Mouse (Mus musculus) cerebellum, adult 2 months (tissue): ENCODE data around the gene Rab29. TPM values are rescaled to one million over a fixed set of nuclear protein-coding genes. Genes with fewer than 3 reads are reported as not detected.
"Not testable (repeated sequence)": the region's sequence is repeated elsewhere in the genome, so short reads cannot be mapped to it uniquely, and the experiment has no call there.

ENCODE experiments used
- DNase-seq, 2 experiments: peaks; one replicate each; pipeline ENCODE4 v3.0.0; 2021
- H3K27ac ChIP-seq: fragments of 200-500 bp; 2 replicates; pipeline ENCODE4 v1.5.1; 2012; ENCODE audit warnings: low read length, control low read depth, inconsistent platforms; ENCODE audit not compliant: insufficient read depth
- H3K27me3 ChIP-seq: fragments of 200-500 bp; 2 replicates; pipeline ENCODE4 v1.6.1; 2012; ENCODE audit warnings: inconsistent platforms, mild to moderate bottlenecking, low read length, moderate library complexity; ENCODE audit not compliant: control insufficient read depth, insufficient read depth
- H3K4me1 ChIP-seq: fragments of 200-500 bp; 2 replicates; pipeline ENCODE4 v1.6.1; 2011; ENCODE audit warnings: low read length; ENCODE audit not compliant: control insufficient read depth, insufficient read depth
- H3K4me3 ChIP-seq: fragments of 200-500 bp; replicated peaks from 2 replicates; pipeline ENCODE3; 2011; ENCODE audit warnings: mild to moderate bottlenecking, low read depth, low read length, control low read depth; ENCODE audit not compliant: insufficient read depth
- CTCF ChIP-seq: fragments of 200-500 bp; IDR thresholded peaks from 2 replicates; pipeline ENCODE4 v1.5.1; 2011; ENCODE audit warnings: low read depth, mild to moderate bottlenecking, control low read depth, low read length, moderate library complexity, borderline replicate concordance; ENCODE audit not compliant: insufficient read depth
- POLR2A ChIP-seq: fragments of 200-500 bp; IDR thresholded peaks from 2 replicates; pipeline ENCODE4 v1.6.1; 2011; ENCODE audit warnings: low read length, control low read depth, borderline replicate concordance; ENCODE audit not compliant: insufficient read depth
- WGBS: fragments of 180-500 bp; shearing (Covaris S2); methylation state at CpG from one replicate; pipeline ENCODE4 v1.1.7; 2018; 5-methylcytosine and 5-hydroxymethylcytosine counted together
- polyA plus RNA-seq: library from polyadenylated mRNA; depleted of rRNA; stranded (reverse); fragments of >200 nt; gene quantifications from 2 replicates; pipeline ENCODE4 v1.2.3, GENCODE M21; 2012; rRNA removed

The Rab29 gene
- polyA plus RNA-seq, result 11.9 and 13.3 TPM in 2 replicates

GRCm38 (mm10) chr1:131867093-131867945 lies at the start of gene Rab29:
TSS of gene Rab29 (plus strand) at chr1:131867224.
- no peak within 1 kb of the TSS for H3K27ac ChIP-seq
- H3K4me3 ChIP-seq, result peak within 1 kb of the TSS; percentile 89
- TF ChIP-seq POLR2A (no peak), CTCF (peak; percentile 83)
- DNase-seq, result peak; percentile 83 to 84
- H3K4me1 ChIP-seq, result no peaks in the 10 kb centered on the region
- 1% methylated on average over 46 of the region's 46 CpGs for WGBS
- no peaks in the 10 kb centered on the region for H3K27me3 ChIP-seq

- not testable (repeated sequence) for H3K4me1 ChIP-seq, H3K27me3 ChIP-seq, DNase-seq, H3K27ac ChIP-seq, H3K4me3 ChIP-seq
- WGBS, result 58% methylated on average over 9 of the region's 9 CpGs
Observed at GRCm38 (mm10) chr1:131820353-131820752, 46.7 kb upstream of the Rab29 start.

- Histone ChIP-seq H3K27ac (no peak overlapping the region), H3K27me3 (no peaks in the 10 kb centered on the region), H3K4me1 (no peaks in the 10 kb centered on the region), H3K4me3 (no peak overlapping the region)
- DNase-seq, result no peak
- no peak for TF ChIP-seq CTCF
- no peak for TF ChIP-seq POLR2A
- 40% methylated on average over 10 of the region's 10 CpGs for WGBS
Observed at GRCm38 (mm10) chr1:131820887-131821328, 46.1 kb upstream of the Rab29 start.

GRCm38 (mm10) chr1:131822292-131822691 lies 44.7 kb upstream of the Rab29 start:
- H3K27me3 ChIP-seq, result no peaks in the 10 kb centered on the region
- DNase-seq, result no peak
- peaks cover 4% of the 10 kb centered on the region; the same call in 1 of the 2 replicates for H3K4me1 ChIP-seq
- no peak overlapping the region for H3K4me3 ChIP-seq
- 67% methylated on average over 8 of the region's 8 CpGs for WGBS
- H3K27ac ChIP-seq, result no peak overlapping the region
- TF ChIP-seq CTCF (no peak), POLR2A (no peak)

- Histone ChIP-seq H3K27ac (no peak overlapping the region), H3K4me1 (peaks cover 4% of the 10 kb centered on the region; the same call in 1 of the 2 replicates), H3K27me3 (no peaks in the 10 kb centered on the region), H3K4me3 (no peak overlapping the region)
- DNase-seq, result no peak
- WGBS, result 93% methylated on average over 1 of the region's 1 CpGs
- TF ChIP-seq POLR2A, result no peak
- TF ChIP-seq CTCF, result no peak
Observed at GRCm38 (mm10) chr1:131822856-131823492, 44.0 kb upstream of the Rab29 start.

GRCm38 (mm10) chr1:131823563-131823962 lies 43.5 kb upstream of the Rab29 start:
- Histone ChIP-seq H3K27ac (no peak overlapping the region), H3K4me1 (peaks cover 4% of the 10 kb centered on the region; the same call in 1 of the 2 replicates), H3K27me3 (no peaks in the 10 kb centered on the region), H3K4me3 (no peak overlapping the region)
- TF ChIP-seq CTCF (no peak), POLR2A (no peak)
- WGBS, result 51% methylated on average over 5 of the region's 5 CpGs
- no peak for DNase-seq

GRCm38 (mm10) chr1:131824528-131825181 lies 42.4 kb upstream of the Rab29 start:
- TF ChIP-seq POLR2A (no peak), CTCF (no peak)

GRCm38 (mm10) chr1:131827207-131827786 lies 39.7 kb upstream of the Rab29 start, which contains the start of gene Slc41a1:
TSS of gene Slc41a1 (plus strand) at chr1:131827493.
- 2% methylated on average over 25 of the region's 25 CpGs for WGBS
- peak within 1 kb of the TSS; percentile 79 for H3K4me3 ChIP-seq
- no peak for DNase-seq
- H3K27me3 ChIP-seq, result no peaks in the 10 kb centered on the region
- TF ChIP-seq POLR2A, result no peak
- TF ChIP-seq CTCF, result no peak
- H3K27ac ChIP-seq, result peak within 1 kb of the TSS; percentile 94
- peaks cover 33% of the 10 kb centered on the region for H3K4me1 ChIP-seq

More at GRCm38 (mm10) chr1:131824528-131825181, 42.4 kb upstream of the Rab29 start:
- Histone ChIP-seq H3K27ac (no peak overlapping the region), H3K27me3 (no peaks in the 10 kb centered on the region), H3K4me1 (peaks cover 12% of the 10 kb centered on the region), H3K4me3 (no peak overlapping the region)
- 91% methylated on average over 11 of the region's 11 CpGs for WGBS
- DNase-seq, result no peak
